Mouse (Mus musculus): ENCODE results near the gene Inpp5k.
A peak's percentile ranks its signal among the peaks of the same experiment; 100 is the strongest.

Gene Inpp5k

GRCm38 (mm10) chr11:75621426-75621825 is 9.4 kb upstream of the Inpp5k start:
- no peak for DNase-seq

- no peak for DNase-seq
Observed at GRCm38 (mm10) chr11:75622588-75623329, 8.0 kb upstream of the Inpp5k start.

DNA sequence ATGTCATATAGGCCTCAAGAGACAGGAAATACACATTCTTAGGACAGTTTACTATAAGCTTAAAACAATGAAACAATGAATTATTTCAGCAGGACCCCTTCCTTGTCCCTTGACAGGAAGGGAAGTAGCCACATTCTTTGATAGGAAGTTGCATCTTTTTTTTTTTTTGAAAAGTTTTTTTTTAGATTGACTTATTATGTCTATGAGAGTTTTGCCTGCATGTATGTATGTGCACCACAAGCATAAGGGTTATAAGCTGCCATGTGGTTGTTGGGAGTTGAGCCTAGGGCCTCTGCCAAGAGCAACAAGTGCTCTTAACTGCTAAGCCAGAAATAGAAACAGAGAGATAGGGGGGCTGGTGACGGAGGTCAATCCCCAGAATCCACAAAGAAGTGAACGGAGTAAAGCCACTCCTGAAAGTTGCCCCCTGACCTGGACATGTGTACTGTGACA is 6.7 kb upstream of the Inpp5k start:
- no peak for DNase-seq

GRCm38 (mm10) chr11:75625820-75626219 is 5.0 kb upstream of the Inpp5k start:
- DNase-seq: no peak

DNA sequence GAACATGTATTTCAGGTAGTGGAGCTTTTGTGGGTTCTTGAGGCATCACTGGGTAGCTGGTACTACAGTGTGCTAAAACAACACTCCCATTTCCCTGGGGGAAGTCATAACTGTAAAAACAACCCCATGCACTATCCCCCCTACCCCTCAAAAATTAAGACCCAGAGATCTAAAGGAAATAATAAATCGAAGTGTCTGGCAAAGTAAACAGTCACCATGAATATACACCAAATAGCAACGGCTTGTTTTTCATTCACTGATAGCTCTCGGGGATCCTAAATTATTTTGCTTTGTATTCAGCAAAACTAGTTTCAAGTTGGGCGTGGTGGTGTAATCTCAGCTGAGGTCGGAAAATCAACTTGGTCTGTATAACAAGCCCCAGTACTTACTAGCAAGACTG is 690 bp upstream of the Inpp5k start:
- no peak for DNase-seq

DNA sequence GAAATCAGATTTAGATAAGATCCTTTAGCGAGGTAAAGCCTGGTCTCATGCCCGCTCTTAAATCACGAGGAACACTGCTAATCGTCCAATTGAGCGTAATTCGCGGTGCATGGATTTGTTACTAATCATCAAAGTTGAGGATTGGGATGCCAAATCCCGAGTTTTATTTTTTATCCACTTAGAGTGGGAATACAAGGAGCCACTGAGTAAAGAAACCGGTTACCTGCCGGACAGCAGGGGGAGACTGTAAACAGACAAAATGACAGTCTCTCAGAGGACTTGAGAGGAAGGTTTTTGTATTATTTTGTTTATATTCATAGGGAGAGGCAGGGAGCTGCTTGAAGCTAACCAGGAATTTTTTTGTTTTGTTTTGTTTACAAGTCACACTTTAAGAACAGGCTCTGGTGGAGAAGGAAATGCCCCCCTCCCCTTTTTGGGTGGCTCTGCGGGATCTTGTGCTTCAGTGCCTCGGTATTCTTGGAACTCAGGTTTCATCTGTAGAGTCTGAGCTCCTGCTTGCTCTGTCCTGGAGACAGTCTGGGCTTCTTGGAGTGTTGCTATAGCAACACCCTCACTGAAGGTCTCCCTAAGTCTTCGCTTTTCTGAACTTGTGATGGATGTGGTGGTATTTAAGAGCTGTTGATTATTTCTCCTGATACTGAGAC is 905 bp downstream of the Inpp5k start:
- no peak for DNase-seq

DNA sequence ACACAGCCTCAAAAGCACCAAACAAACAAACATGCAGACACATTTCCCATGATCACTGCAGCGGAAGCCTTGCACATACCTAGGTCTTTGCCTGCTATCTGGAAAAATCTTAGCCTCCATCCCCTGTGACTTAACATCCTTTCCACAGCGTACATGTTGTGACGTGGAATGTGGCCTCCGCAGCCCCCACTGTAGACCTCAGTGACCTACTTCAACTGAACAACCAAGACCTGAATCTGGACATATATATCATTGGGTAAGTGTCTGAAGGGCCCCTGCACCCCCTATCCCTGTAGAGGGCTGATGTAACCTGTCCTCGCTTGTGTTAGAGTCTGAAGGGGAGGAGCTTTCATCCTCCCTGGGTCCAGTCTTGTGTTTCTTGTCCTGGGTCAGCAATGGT is 2.1 kb downstream of the Inpp5k start:
- no peak for DNase-seq

GRCm38 (mm10) chr11:75634801-75635200 is 4.0 kb downstream of the Inpp5k start:
- DNase-seq: no peak

DNA sequence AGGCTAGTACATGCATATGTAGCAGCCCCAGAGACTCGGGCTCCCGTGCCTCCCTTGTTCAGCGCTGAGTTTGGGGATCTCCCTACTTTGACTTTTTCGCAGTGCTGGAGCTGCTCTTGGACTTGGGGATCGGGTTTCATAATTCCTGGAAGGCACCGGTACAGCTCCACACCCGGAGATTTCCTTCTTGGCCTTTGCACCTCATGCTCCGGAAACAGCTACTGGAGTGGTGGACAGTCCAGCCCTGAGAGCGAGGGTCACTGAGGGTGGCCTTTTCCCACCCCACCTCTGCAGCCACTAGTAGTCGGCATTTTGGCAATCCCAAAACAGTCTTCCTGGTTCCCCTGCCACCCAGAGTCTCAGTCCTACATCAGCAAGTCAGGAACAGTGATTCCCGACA is 4.5 kb downstream of the Inpp5k start:
- DNase-seq: no peak

GRCm38 (mm10) chr11:75643323-75643722 is 12.5 kb downstream of the Inpp5k start:
- no peak for DNase-seq

GRCm38 (mm10) chr11:75644684-75645083 is 13.9 kb downstream of the Inpp5k start:
- DNase-seq: no peak

DNA sequence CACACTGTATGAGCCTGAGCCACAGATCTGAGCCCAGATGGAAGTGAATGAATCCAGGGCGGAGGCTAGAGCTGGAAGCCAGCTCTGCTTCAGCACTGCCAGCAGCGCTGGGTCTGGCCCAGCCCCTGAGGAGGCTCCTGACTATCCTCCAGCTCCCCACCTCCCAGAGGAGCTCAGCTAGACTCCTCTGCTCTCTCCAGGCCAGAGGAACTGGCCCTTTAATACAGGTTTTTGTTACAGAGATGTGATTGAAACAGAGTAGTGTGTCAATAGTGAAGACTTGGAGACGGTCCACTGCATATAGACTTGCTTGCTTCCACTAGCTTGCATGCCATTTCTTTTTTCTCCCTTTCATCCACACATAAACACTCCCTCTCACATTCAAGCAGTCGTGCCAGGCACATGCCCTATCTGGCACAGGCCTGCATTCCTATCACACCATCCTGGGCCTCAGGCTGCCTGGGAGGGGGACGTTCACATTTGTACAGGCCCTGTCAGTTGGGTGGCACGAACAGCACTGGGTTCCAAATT is 17.0 kb downstream of the Inpp5k start:
- no peak for DNase-seq

GRCm38 (mm10) chr11:75649155-75649561 is 18.4 kb downstream of the Inpp5k start:
- no peak for DNase-seq

- no peak for DNase-seq
Observed at GRCm38 (mm10) chr11:75650311-75650710, 19.5 kb downstream of the Inpp5k start, which contains the start of gene Myo1c. TSS of gene Myo1c (plus strand) at chr11:75650504.

- DNase-seq: no peak
Observed at GRCm38 (mm10) chr11:75650958-75651425, 20.2 kb downstream of the Inpp5k start.

GRCm38 (mm10) chr11:75651426-75652221 is 20.8 kb downstream of the Inpp5k start:
- DNase-seq: peak; percentile 69

DNA sequence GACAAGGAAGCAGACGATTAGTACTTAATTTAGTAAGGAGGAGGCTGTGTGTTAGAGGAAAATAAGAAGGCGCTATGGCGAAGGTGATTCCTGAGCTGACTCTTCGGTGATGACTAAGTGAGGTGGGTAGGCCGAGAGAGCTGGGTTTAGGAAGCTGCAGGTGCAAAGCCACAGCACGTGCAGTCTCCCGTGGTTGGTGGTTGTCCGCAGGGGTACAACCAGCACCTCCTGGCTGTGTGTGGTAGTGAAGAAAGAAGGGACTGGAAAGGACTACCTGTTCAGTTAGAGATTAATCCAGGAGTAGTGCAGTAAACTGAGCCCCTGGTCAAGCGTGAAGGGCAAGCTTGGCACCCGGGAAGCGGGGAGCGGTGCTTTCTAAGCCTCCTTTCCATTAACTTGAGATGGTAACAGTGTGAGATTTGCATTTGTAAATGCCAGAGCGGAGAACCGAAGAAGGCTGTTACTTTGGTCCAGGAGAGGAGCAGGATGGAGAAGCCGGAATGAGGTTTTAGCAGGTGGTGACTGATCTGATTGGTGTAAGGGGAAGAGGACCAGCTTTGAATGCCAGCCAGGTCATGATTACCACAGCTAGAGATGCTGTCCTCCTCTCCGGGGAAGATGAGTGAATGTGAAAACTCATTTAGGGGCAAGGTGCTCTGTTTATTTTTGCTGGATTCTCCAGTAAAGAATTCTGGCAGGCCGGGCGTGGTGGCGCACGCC is 21.6 kb downstream of the Inpp5k start:
- DNase-seq: no peak

GRCm38 (mm10) chr11:75652942-75653684 is 22.3 kb downstream of the Inpp5k start:
- DNase-seq: no peak

- DNase-seq: peak; percentile 59
Observed at GRCm38 (mm10) chr11:75653781-75654470, 23.1 kb downstream of the Inpp5k start.

DNA sequence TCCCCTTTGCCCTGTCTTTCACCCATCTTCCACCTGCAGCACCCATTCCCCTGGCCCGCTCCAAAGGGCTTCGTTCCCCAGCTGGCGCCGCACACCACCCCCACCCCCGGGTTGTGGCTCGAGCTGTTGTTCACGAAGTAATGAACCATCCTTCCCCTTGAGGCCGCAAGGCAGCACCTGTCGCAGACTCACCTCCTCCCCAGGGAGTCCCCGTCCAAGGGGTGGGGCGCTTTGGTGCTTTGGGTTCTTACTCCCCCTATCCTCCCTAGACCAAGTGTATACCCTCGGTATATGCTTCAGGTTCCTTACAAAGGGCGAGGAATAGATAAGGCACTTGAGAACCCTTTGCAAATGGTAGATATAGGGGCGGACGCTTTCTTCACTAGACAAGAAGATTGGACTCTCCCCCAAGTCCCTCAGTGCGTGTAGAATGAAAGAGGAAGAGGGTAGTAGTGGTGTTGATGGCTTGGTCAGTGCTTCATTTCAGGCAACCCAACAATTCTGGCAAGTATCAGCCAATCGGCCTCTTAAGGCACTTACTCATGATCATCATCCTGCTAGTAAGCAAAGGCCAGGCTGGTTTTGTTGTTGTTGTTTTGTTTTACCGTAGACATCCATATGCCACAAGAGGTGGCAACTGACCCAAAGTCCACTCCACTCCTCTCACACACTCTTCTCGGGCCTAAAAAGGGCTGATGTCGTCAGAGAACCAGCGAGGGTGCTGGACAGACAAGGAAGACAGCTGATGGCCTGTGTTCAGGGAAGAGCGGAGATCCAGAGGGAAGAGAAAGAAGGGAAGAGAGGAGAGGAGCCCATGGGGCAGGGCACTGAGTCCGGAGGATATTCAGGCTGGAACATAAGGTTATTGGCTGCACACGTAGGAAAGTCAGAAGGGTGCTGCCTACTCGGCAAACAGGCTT is 23.9 kb downstream of the Inpp5k start:
- no peak for DNase-seq

Measured in right cerebral cortex, postnatal 14 days (tissue).